Mouse (Mus musculus): ENCODE measurements around the gene Ina. TPM values are rescaled to one million over a fixed set of nuclear protein-coding genes. Genes with fewer than 3 reads are reported as not detected.
A peak's percentile ranks its signal among the peaks of the same experiment; 100 is the strongest.
"Not testable (repeated sequence)": the region's sequence is repeated elsewhere in the genome, so short reads cannot be mapped to it uniquely, and the experiment has no call there.

Ina gene
- total RNA-seq, 2 experiments from 2014 or later = 0.09 to 1.1 TPM

- no peak for ATAC-seq (replicated peaks; ENCODE audit: low FRiP score, low TSS enrichment, poor library complexity, severe bottlenecking)
Observed at GRCm38 (mm10) chr19:46983352-46983965, 31.0 kb upstream of the Ina start.

- peak; percentile 70 for ATAC-seq (replicated peaks; ENCODE audit: low FRiP score, low TSS enrichment, poor library complexity, severe bottlenecking)
Observed at GRCm38 (mm10) chr19:46983966-46984380, 30.5 kb upstream of the Ina start.

- ATAC-seq (replicated peaks; ENCODE audit: low FRiP score, low TSS enrichment, poor library complexity, severe bottlenecking) = no peak
Observed at GRCm38 (mm10) chr19:46984726-46985622, 29.5 kb upstream of the Ina start.

GRCm38 (mm10) chr19:46987646-46988045 lies 26.9 kb upstream of the Ina start:
- no peak for ATAC-seq (replicated peaks; ENCODE audit: low FRiP score, low TSS enrichment, poor library complexity, severe bottlenecking)

- ATAC-seq (replicated peaks; ENCODE audit: low FRiP score, low TSS enrichment, poor library complexity, severe bottlenecking) = peak; percentile 86
Observed at GRCm38 (mm10) chr19:46988231-46989087, 26.0 kb upstream of the Ina start.

- ATAC-seq (replicated peaks; ENCODE audit: low FRiP score, low TSS enrichment, poor library complexity, severe bottlenecking) = no peak
Observed at GRCm38 (mm10) chr19:46989479-46990152, 24.9 kb upstream of the Ina start.

- no peak for ATAC-seq (replicated peaks; ENCODE audit: low FRiP score, low TSS enrichment, poor library complexity, severe bottlenecking)
Observed at GRCm38 (mm10) chr19:46990153-46990518, 24.4 kb upstream of the Ina start.

- ATAC-seq (replicated peaks; ENCODE audit: low FRiP score, low TSS enrichment, poor library complexity, severe bottlenecking) = not testable (repeated sequence)
Observed at GRCm38 (mm10) chr19:46990625-46991024, 23.9 kb upstream of the Ina start.

GRCm38 (mm10) chr19:46991145-46991544 lies 23.4 kb upstream of the Ina start:
- peak; percentile 15; the same call in 1 of the 2 replicates for ATAC-seq (replicated peaks; ENCODE audit: low FRiP score, low TSS enrichment, poor library complexity, severe bottlenecking)

- not testable (repeated sequence) for ATAC-seq (replicated peaks; ENCODE audit: low FRiP score, low TSS enrichment, poor library complexity, severe bottlenecking)
Observed at GRCm38 (mm10) chr19:46992329-46992728, 22.2 kb upstream of the Ina start.

GRCm38 (mm10) chr19:46996095-46996494 lies 18.4 kb upstream of the Ina start:
- ATAC-seq (replicated peaks; ENCODE audit: low FRiP score, low TSS enrichment, poor library complexity, severe bottlenecking) = no peak

- peak; percentile 45; the same call in 1 of the 2 replicates for ATAC-seq (replicated peaks; ENCODE audit: low FRiP score, low TSS enrichment, poor library complexity, severe bottlenecking)
Observed at GRCm38 (mm10) chr19:46998168-46998870, 16.2 kb upstream of the Ina start.

GRCm38 (mm10) chr19:46998953-46999352 lies 15.5 kb upstream of the Ina start:
- peak; percentile 59; the same call in 1 of the 2 replicates for ATAC-seq (replicated peaks; ENCODE audit: low FRiP score, low TSS enrichment, poor library complexity, severe bottlenecking)

GRCm38 (mm10) chr19:46999753-47000152 lies 14.7 kb upstream of the Ina start:
- peak; percentile 94 for ATAC-seq (replicated peaks; ENCODE audit: low FRiP score, low TSS enrichment, poor library complexity, severe bottlenecking)

- ATAC-seq (replicated peaks; ENCODE audit: low FRiP score, low TSS enrichment, poor library complexity, severe bottlenecking) = not testable (repeated sequence)
Observed at GRCm38 (mm10) chr19:47000357-47000756, 14.1 kb upstream of the Ina start.

GRCm38 (mm10) chr19:47003742-47004511 lies 10.6 kb upstream of the Ina start:
- no peak for ATAC-seq (replicated peaks; ENCODE audit: low FRiP score, low TSS enrichment, poor library complexity, severe bottlenecking)

- no peak for ATAC-seq (replicated peaks; ENCODE audit: low FRiP score, low TSS enrichment, poor library complexity, severe bottlenecking)
Observed at GRCm38 (mm10) chr19:47005873-47006272, 8.6 kb upstream of the Ina start.

GRCm38 (mm10) chr19:47006321-47006720 lies 8.2 kb upstream of the Ina start:
- peak; percentile 44; the same call in 1 of the 2 replicates for ATAC-seq (replicated peaks; ENCODE audit: low FRiP score, low TSS enrichment, poor library complexity, severe bottlenecking)
